Mouse (Mus musculus): Measurements from ENCODE around the gene Ube2c. TPM values are rescaled to one million over a fixed set of nuclear protein-coding genes. Genes with fewer than 3 reads are reported as not detected.

Ube2c gene
- total RNA-seq, 2 experiments from 2014 or later = 0.80 to 2.4 TPM

- peak; percentile 100 for DNase-seq
These were observed 53.0 kb downstream of the Ube2c start, which contains the start of gene Zswim1 for GRCm38 (mm10) chr2:164822636-164823165. Gene Zswim1 (plus strand): TSS chr2:164822686.

- peak in 1 of 2 experiments; percentile 29 for DNase-seq
These were observed 53.5 kb downstream of the Ube2c start for GRCm38 (mm10) chr2:164823181-164823585.

GRCm38 (mm10) chr2:164823969-164824368 is 54.3 kb downstream of the Ube2c start:
- DNase-seq = no peak

- DNase-seq = no peak
These were observed 55.8 kb downstream of the Ube2c start for GRCm38 (mm10) chr2:164825521-164825920.

- no peak for DNase-seq
These were observed 57.6 kb downstream of the Ube2c start for GRCm38 (mm10) chr2:164827146-164827850.

Other genes starting within 250 kb of the Ube2c start
- 10 to 100 TPM in 1 of 2 experiments, 1 to 10 TPM in 1; 1.0 to 11.8 TPM for gene Wfdc2, start 207.5 kb upstream of the Ube2c start, total RNA-seq (2021)
- gene Spint3, start 196.4 kb upstream of the Ube2c start, total RNA-seq (2021) = not detected
- not detected for gene Wfdc6a, start 184.5 kb upstream of the Ube2c start, total RNA-seq (2021)
- not detected for gene Eppin, start 176.3 kb upstream of the Ube2c start, total RNA-seq (2021)
- not detected for gene Wfdc6b, start 156.4 kb upstream of the Ube2c start, total RNA-seq (2021)
- not detected for gene Wfdc8, start 156.3 kb upstream of the Ube2c start, total RNA-seq (2021)
- gene Wfdc16, start 131.1 kb upstream of the Ube2c start, total RNA-seq (2021) = not detected
- under 1 TPM in 1 of 2 experiments, not detected in 1; 0.72 TPM for gene Wfdc10, start 113.9 kb upstream of the Ube2c start, total RNA-seq (2021)
- not detected for gene Wfdc9, start 113.3 kb upstream of the Ube2c start, total RNA-seq (2021)
- gene Wfdc11, start 95.8 kb upstream of the Ube2c start, total RNA-seq (2021) = not detected
- gene Wfdc13, start 84.8 kb upstream of the Ube2c start, total RNA-seq (2021) = not detected
- not detected for gene Spint4, start 71.4 kb upstream of the Ube2c start, total RNA-seq (2021)
- gene Spint5, start 54.6 kb upstream of the Ube2c start, total RNA-seq (2021) = not detected
- under 1 TPM; 0.25 to 0.62 TPM for gene Wfdc3, start 24.0 kb upstream of the Ube2c start, total RNA-seq (2021)
- gene Dnttip1, start 23.9 kb upstream of the Ube2c start, total RNA-seq (2021) = 10 to 100 TPM; 22.0 to 28.8 TPM
- gene Tnnc2, start 10.1 kb downstream of the Ube2c start, total RNA-seq (2021) = 1 to 10 TPM in 1 of 2 experiments, not detected in 1; 1.2 TPM
- 10 to 100 TPM; 23.9 to 25.6 TPM for gene Snx21, start 15.9 kb downstream of the Ube2c start, total RNA-seq (2021)
- gene Acot8, start 35.0 kb downstream of the Ube2c start, total RNA-seq (2021) = 10 to 100 TPM; 12.4 to 12.5 TPM
- gene Zswim3, start 35.2 kb downstream of the Ube2c start, total RNA-seq (2021) = 1 to 10 TPM; 2.4 to 2.5 TPM
- gene Zswim1, start 52.8 kb downstream of the Ube2c start, total RNA-seq (2021) = 1 to 10 TPM; 3.8 to 3.9 TPM
- under 1 TPM; 0.67 to 0.75 TPM for gene Spata25, start 58.6 kb downstream of the Ube2c start, total RNA-seq (2021)
- 10 to 100 TPM; 80.8 to 98.1 TPM for gene Ctsa, start 63.0 kb downstream of the Ube2c start, total RNA-seq (2021)
- 10 to 100 TPM; 50.5 to 55.8 TPM for gene Neurl2, start 63.6 kb downstream of the Ube2c start, total RNA-seq (2021)
- 10 to 100 TPM; 37.7 to 39.3 TPM for gene Pltp, start 87.8 kb downstream of the Ube2c start, total RNA-seq (2021)
- gene Pcif1, start 109.4 kb downstream of the Ube2c start, total RNA-seq (2021) = 10 to 100 TPM; 27.3 to 30.5 TPM
- 1 to 10 TPM; 6.8 to 7.7 TPM for gene Zfp335, start 141.9 kb downstream of the Ube2c start, total RNA-seq (2021)
- gene Mmp9, start 170.9 kb downstream of the Ube2c start, total RNA-seq (2021) = 1 to 10 TPM; 1.3 to 1.6 TPM
- 1 to 10 TPM; 2.0 to 2.3 TPM for gene Slc12a5, start 190.9 kb downstream of the Ube2c start, total RNA-seq (2021)